Mouse (Mus musculus): Measurements from ENCODE around the gene Ptdss2. TPM values are rescaled to one million over a fixed set of nuclear protein-coding genes. Genes with fewer than 3 reads are reported as not detected.

Gene Ptdss2
- polyA plus RNA-seq, 1 experiment from 2014 or later = 86.2 TPM

- Histone ChIP-seq H3K9me3 (no peaks in the 10 kb centered on the region), H3K4me2 (no peak overlapping the region), H3K4me3 (no peak overlapping the region), H3K27ac (no peak overlapping the region), H3K27me3 (replicated peaks) (no peaks in the 10 kb centered on the region), H3K9ac (no peak overlapping the region), H3K36me3 (replicated peaks) (peaks cover 18% of the 10 kb centered on the region; the same call in 1 of the 2 replicates), H3K4me1 (peaks cover 34% of the 10 kb centered on the region)
- no peak for ATAC-seq (replicated peaks)
- 96% methylated on average over 14 of the region's 14 CpGs for whole genome bisulfite sequencing
These were observed 68.9 kb downstream of the Ptdss2 start for GRCm38 (mm10) chr7:141191036-141191435.

GRCm38 (mm10) chr7:141191796-141192685 lies 69.9 kb downstream of the Ptdss2 start:
- Histone ChIP-seq H3K4me1 (peaks cover 34% of the 10 kb centered on the region), H3K4me2 (peak overlapping the region; percentile 87), H3K27ac (no peak overlapping the region), H3K36me3 (replicated peaks) (peaks cover 18% of the 10 kb centered on the region; the same call in 1 of the 2 replicates), H3K9me3 (no peaks in the 10 kb centered on the region), H3K9ac (no peak overlapping the region), H3K27me3 (replicated peaks) (no peaks in the 10 kb centered on the region), H3K4me3 (peak overlapping the region; percentile 85; the same call in 1 of the 2 replicates)
- 86% methylated on average over 24 of the region's 24 CpGs for WGBS
- no peak for ATAC-seq (replicated peaks)

- Histone ChIP-seq H3K4me3 (peak overlapping the region; percentile 85), H3K27me3 (replicated peaks) (no peaks in the 10 kb centered on the region), H3K4me1 (peaks cover 34% of the 10 kb centered on the region), H3K36me3 (replicated peaks) (peaks cover 18% of the 10 kb centered on the region; the same call in 1 of the 2 replicates), H3K27ac (peak overlapping the region; percentile 81), H3K4me2 (peak overlapping the region; percentile 87), H3K9ac (peak overlapping the region; percentile 95), H3K9me3 (no peaks in the 10 kb centered on the region)
- WGBS = 28% methylated on average over 12 of the region's 12 CpGs
- no peak for ATAC-seq (replicated peaks)
These were observed 70.7 kb downstream of the Ptdss2 start for GRCm38 (mm10) chr7:141192776-141193347.

- peak overlapping the region; percentile 87 for H3K4me2 ChIP-seq
- ATAC-seq (replicated peaks) = no peak; the same call in none of the 2 replicates
- H3K9ac ChIP-seq = peak overlapping the region; percentile 95
- H3K36me3 ChIP-seq (replicated peaks) = peaks cover 18% of the 10 kb centered on the region; the same call in 1 of the 2 replicates
- WGBS = 1% methylated on average over 20 of the region's 43 CpGs
- H3K4me3 ChIP-seq = peak overlapping the region; percentile 85
- H3K27ac ChIP-seq = peak overlapping the region; percentile 81
- H3K4me1 ChIP-seq = peaks cover 34% of the 10 kb centered on the region
- no peaks in the 10 kb centered on the region for H3K9me3 ChIP-seq
- H3K27me3 ChIP-seq (replicated peaks) = no peaks in the 10 kb centered on the region
These were observed 71.2 kb downstream of the Ptdss2 start for GRCm38 (mm10) chr7:141193348-141193856.

GRCm38 (mm10) chr7:141193948-141194347 lies 71.8 kb downstream of the Ptdss2 start, which contains the start of the genes Hras and Lrrc56:
TSS of gene Hras (minus strand) at chr7:141194005.
TSS of gene Lrrc56 (plus strand) at chr7:141194157.
- peak within 1 kb of the TSS; percentile 85 for H3K4me3 ChIP-seq
- under 1% methylated on average over 35 of the region's 39 CpGs for WGBS

GRCm38 (mm10) chr7:141194409-141194808 lies 72.2 kb downstream of the Ptdss2 start:
- Histone ChIP-seq H3K9ac (peak overlapping the region; percentile 49), H3K9me3 (no peaks in the 10 kb centered on the region), H3K4me3 (peak overlapping the region; percentile 85), H3K4me2 (peak overlapping the region; percentile 95), H3K36me3 (replicated peaks) (peaks cover 17% of the 10 kb centered on the region; the same call in 1 of the 2 replicates), H3K27me3 (replicated peaks) (no peaks in the 10 kb centered on the region), H3K4me1 (peaks cover 34% of the 10 kb centered on the region), H3K27ac (peak overlapping the region; percentile 81)
- no peak; the same call in 1 of the 2 replicates for ATAC-seq (replicated peaks)
- under 1% methylated on average over 23 of the region's 23 CpGs for WGBS

More at GRCm38 (mm10) chr7:141193948-141194347, 71.8 kb downstream of the Ptdss2 start, which contains the start of the genes Hras and Lrrc56:
- Histone ChIP-seq H3K4me2 (peak within 1 kb of the TSS; percentile 95), H3K9me3 (no peaks in the 10 kb centered on the region), H3K27me3 (replicated peaks) (no peaks in the 10 kb centered on the region), H3K4me1 (peaks cover 34% of the 10 kb centered on the region), H3K27ac (peak within 1 kb of the TSS; percentile 81), H3K9ac (peak within 1 kb of the TSS; percentile 95), H3K36me3 (replicated peaks) (peaks cover 18% of the 10 kb centered on the region; the same call in 1 of the 2 replicates)
- ATAC-seq (replicated peaks) = peak; percentile 94

- peak; percentile 35 for ATAC-seq (replicated peaks)
- WGBS = under 1% methylated on average over 28 of the region's 28 CpGs
These were observed 72.6 kb downstream of the Ptdss2 start for GRCm38 (mm10) chr7:141194830-141195229.

GRCm38 (mm10) chr7:141195754-141196153 lies 73.6 kb downstream of the Ptdss2 start:
- Histone ChIP-seq H3K4me1 (peaks cover 34% of the 10 kb centered on the region), H3K4me2 (peak overlapping the region; percentile 95; the same call in 1 of the 2 replicates), H3K27me3 (replicated peaks) (no peaks in the 10 kb centered on the region), H3K36me3 (replicated peaks) (0 out of 2 replicates have a peak, but pooled peaks cover 5% of the 10 kb centered on the region), H3K27ac (no peak overlapping the region), H3K9me3 (no peaks in the 10 kb centered on the region), H3K9ac (no peak overlapping the region), H3K4me3 (no peak overlapping the region)
- 93% methylated on average over 2 of the region's 2 CpGs for WGBS
- no peak for ATAC-seq (replicated peaks)

More at GRCm38 (mm10) chr7:141194830-141195229, 72.6 kb downstream of the Ptdss2 start:
- Histone ChIP-seq H3K4me1 (peaks cover 34% of the 10 kb centered on the region), H3K27ac (peak overlapping the region; percentile 81), H3K4me3 (peak overlapping the region; percentile 85), H3K9me3 (no peaks in the 10 kb centered on the region), H3K36me3 (replicated peaks) (peaks cover 15% of the 10 kb centered on the region; the same call in 1 of the 2 replicates), H3K9ac (peak overlapping the region; percentile 49), H3K4me2 (peak overlapping the region; percentile 95), H3K27me3 (replicated peaks) (no peaks in the 10 kb centered on the region)

GRCm38 (mm10) chr7:141196619-141197282 lies 74.6 kb downstream of the Ptdss2 start:
- no peak overlapping the region for H3K27ac ChIP-seq
- 93% methylated on average over 8 of the region's 8 CpGs for WGBS
- H3K9me3 ChIP-seq = no peaks in the 10 kb centered on the region
- no peak overlapping the region for H3K9ac ChIP-seq
- no peaks in the 10 kb centered on the region for H3K36me3 ChIP-seq (replicated peaks)
- H3K27me3 ChIP-seq (replicated peaks) = no peaks in the 10 kb centered on the region
- H3K4me3 ChIP-seq = no peak overlapping the region
- peaks cover 30% of the 10 kb centered on the region for H3K4me1 ChIP-seq
- no peak for ATAC-seq (replicated peaks)
- H3K4me2 ChIP-seq = no peak overlapping the region

- H3K4me1 ChIP-seq = peaks cover 16% of the 10 kb centered on the region
- no peaks in the 10 kb centered on the region for H3K27me3 ChIP-seq (replicated peaks)
- no peak overlapping the region for H3K27ac ChIP-seq
- 96% methylated on average over 4 of the region's 4 CpGs for WGBS
- no peaks in the 10 kb centered on the region for H3K36me3 ChIP-seq (replicated peaks)
- no peak overlapping the region for H3K9ac ChIP-seq
- no peak overlapping the region for H3K4me3 ChIP-seq
- no peak for ATAC-seq (replicated peaks)
- no peak overlapping the region for H3K4me2 ChIP-seq
- H3K9me3 ChIP-seq = no peaks in the 10 kb centered on the region
These were observed 75.9 kb downstream of the Ptdss2 start for GRCm38 (mm10) chr7:141198121-141198520.

- no peak overlapping the region for H3K27ac ChIP-seq
- ATAC-seq (replicated peaks) = no peak
- WGBS = 83% methylated on average over 3 of the region's 3 CpGs
These were observed 82.4 kb downstream of the Ptdss2 start for GRCm38 (mm10) chr7:141204546-141204945.

More at GRCm38 (mm10) chr7:141204546-141204945, 82.4 kb downstream of the Ptdss2 start:
- no peak overlapping the region for H3K4me3 ChIP-seq
- no peak overlapping the region for H3K9ac ChIP-seq
- H3K4me2 ChIP-seq = no peak overlapping the region
- H3K9me3 ChIP-seq = no peaks in the 10 kb centered on the region
- no peaks in the 10 kb centered on the region for H3K27me3 ChIP-seq (replicated peaks)
- no peaks in the 10 kb centered on the region for H3K36me3 ChIP-seq (replicated peaks)
- H3K4me1 ChIP-seq = no peaks in the 10 kb centered on the region
